In genomic region chr8:126788669-126789068, GRCm38 (mm10) we compare ENCODE assay signal across 12 mouse cellular contexts.
DNase-seq lines count a peak whose midpoint lies in the region; ATAC-seq lines count a peak whose summit lies in the region.
"Had no signal": no experiment of that assay in that cellular context is flagged by ENCODE, and none has a peak within 500 bp of the region (broad histone marks: within the 10 kb centered on the region; RNA-seq: fewer than 3 reads in every experiment).

No protein-coding gene starts in this region.

- peaks cover 13% of the 10 kb centered on the region for H3K4me1 ChIP-seq in lung, embryonic 15.5 days
- no peaks in the 10 kb centered on the region for H3K4me1 ChIP-seq in embryonic facial prominence, embryonic 15.5 days
- H3K4me1 ChIP-seq in neural tube, embryonic 15.5 days, result 0 out of 2 replicates have a peak, but pooled peaks cover 10% of the 10 kb centered on the region

- no peaks in the 10 kb centered on the region for H3K36me3 ChIP-seq in lung, embryonic 15.5 days
- no peaks in the 10 kb centered on the region for H3K36me3 ChIP-seq in embryonic facial prominence, embryonic 15.5 days
- no peaks in the 10 kb centered on the region for H3K36me3 ChIP-seq in neural tube, embryonic 15.5 days
- H3K36me3 ChIP-seq: G1E; liver, embryonic 15.5 days had no signal

- H3K9ac ChIP-seq in lung, embryonic 15.5 days, result no peak overlapping the region
- H3K9ac ChIP-seq in embryonic facial prominence, embryonic 15.5 days, result no peak overlapping the region
- no peak overlapping the region for H3K9ac ChIP-seq in neural tube, embryonic 15.5 days (replicated peaks)
- H3K9ac ChIP-seq: liver, embryonic 15.5 days had no signal

- no peak overlapping the region; the same call in 1 of the 2 replicates for H3K4me2 ChIP-seq in lung, embryonic 15.5 days
- no peak overlapping the region for H3K4me2 ChIP-seq in embryonic facial prominence, embryonic 15.5 days (replicated peaks)
- H3K4me2 ChIP-seq in neural tube, embryonic 15.5 days, result no peak overlapping the region
- H3K4me2 ChIP-seq: liver, embryonic 15.5 days had no signal

- ATAC-seq in lung, embryonic 15.5 days (ENCODE audit: borderline replicate concordance, extremely low read depth, low FRiP score, low TSS enrichment), result no peak
- ATAC-seq in embryonic facial prominence, embryonic 15.5 days (ENCODE audit: insufficient number of reproducible peaks, low FRiP score, low TSS enrichment, low read depth), result no peak
- no peak for ATAC-seq in neural tube, embryonic 15.5 days (ENCODE audit: low FRiP score)

- H3K9me3 ChIP-seq in lung, embryonic 15.5 days, result 0 out of 2 replicates have a peak, but pooled peaks cover 6% of the 10 kb centered on the region
- H3K9me3 ChIP-seq in embryonic facial prominence, embryonic 15.5 days (replicated peaks), result no peaks in the 10 kb centered on the region
- H3K9me3 ChIP-seq in neural tube, embryonic 15.5 days (replicated peaks), result no peaks in the 10 kb centered on the region
- H3K9me3 ChIP-seq: liver, embryonic 15.5 days had no signal

- DNase-seq in lung, postnatal 4 days, result no peak
- DNase-seq in heart, postnatal 25 days (ENCODE audit: low spot score), result peak; percentile 49
- no peak for DNase-seq in thymus, postnatal 0 days (ENCODE audit: low spot score)
- DNase-seq in spleen, postnatal 36 days (ENCODE audit: low spot score in 2 of 2), result no peak
- no peak for DNase-seq in yolk sac, embryonic 10.5 days (ENCODE audit: low spot score)
- DNase-seq: thymus, postnatal 4 days had no signal

- no peaks in the 10 kb centered on the region for H3K27me3 ChIP-seq in lung, embryonic 15.5 days
- H3K27me3 ChIP-seq in embryonic facial prominence, embryonic 15.5 days, result no peaks in the 10 kb centered on the region
- H3K27me3 ChIP-seq in neural tube, embryonic 15.5 days (replicated peaks), result no peaks in the 10 kb centered on the region
- H3K27me3 ChIP-seq: liver, embryonic 15.5 days had no signal

- peak overlapping the region; percentile 64 for H3K27ac ChIP-seq in lung, embryonic 15.5 days
- H3K27ac ChIP-seq in embryonic facial prominence, embryonic 15.5 days (replicated peaks), result 0 out of 2 replicates have a peak overlapping the region, but pooled peaks have one; percentile 48
- H3K27ac ChIP-seq in neural tube, embryonic 15.5 days (replicated peaks), result peak overlapping the region; percentile 54; the same call in 1 of the 2 replicates
- H3K27ac ChIP-seq: liver, embryonic 15.5 days had no signal

- intact Hi-C loops in heart, postnatal 25 days (cut with DNase I), result loop anchor here (5.0 kb wide), 2 partner anchors 51 to 196 kb away; partner anchors contain the start of gene Irf2bp2

- WGBS in lung, embryonic 15.5 days, result 21% methylated on average over 4 of the region's 4 CpGs
- 45% methylated on average over 4 of the region's 4 CpGs for WGBS in embryonic facial prominence, embryonic 15.5 days
- 44% methylated on average over 4 of the region's 4 CpGs for WGBS in neural tube, embryonic 15.5 days

- H3K4me3 ChIP-seq in lung, embryonic 15.5 days, result no peak overlapping the region
- no peak overlapping the region for H3K4me3 ChIP-seq in embryonic facial prominence, embryonic 15.5 days (replicated peaks)
- H3K4me3 ChIP-seq in neural tube, embryonic 15.5 days (replicated peaks), result no peak overlapping the region
- H3K4me3 ChIP-seq: erythroblast, embryonic 14.5 days; liver, embryonic 15.5 days had no signal
